Comparison of ENCODE assay signal across 8 mouse cellular contexts in genomic region chr9:55542366-55543325, GRCm38 (mm10). TPM values are rescaled to one million over a fixed set of nuclear protein-coding genes. Genes with fewer than 3 reads are reported as not detected.
DNase-seq lines count a peak whose midpoint lies in the region; ATAC-seq lines count a peak whose summit lies in the region.

No protein-coding gene starts in this region.

- ATAC-seq in heart, embryonic 15.5 days (replicated peaks; ENCODE audit: insufficient number of reproducible peaks, insufficient read depth, low FRiP score, low read depth), result no peak
- no peak; the same call in 1 of the 2 replicates for ATAC-seq in neural tube, embryonic 14.5 days (ENCODE audit: low read depth)
- ATAC-seq in activated CD4-positive, CD25-positive, alpha-beta regulatory T cell, adult 4 months, result no peak
- no peak for ATAC-seq in erythroid progenitor cell, adult 5-6 weeks (replicated peaks; ENCODE audit: low FRiP score, poor library complexity, severe bottlenecking)

- no peak overlapping the region for H3K27ac ChIP-seq in heart, embryonic 15.5 days
- H3K27ac ChIP-seq in limb, embryonic 10.5 days, result peak overlapping the region; percentile 67
- H3K27ac ChIP-seq in neural tube, embryonic 14.5 days (ENCODE audit: low read depth, low read length), result 0 out of 2 replicates have a peak overlapping the region, but pooled peaks have one; percentile 22

- DNase-seq in cerebellum, postnatal 14 days, result peak; percentile 12 to 40
- DNase-seq in cerebellum, adult 9-10 months, result no peak
- peak; percentile 42 for DNase-seq in R1 (ENCODE audit: low read depth, low spot score)
- DNase-seq in limb, embryonic 10.5 days (ENCODE audit: low spot score), result peak; percentile 71

- H3K9ac ChIP-seq in heart, embryonic 15.5 days, result no peak overlapping the region
- peak overlapping the region; percentile 41; the same call in 1 of the 2 replicates for H3K9ac ChIP-seq in neural tube, embryonic 14.5 days (replicated peaks; ENCODE audit: low read depth, low read length)

- WGBS in heart, embryonic 15.5 days, result 4% methylated on average over 50 of the region's 59 CpGs
- WGBS in limb, embryonic 10.5 days, result 2% methylated on average over 59 of the region's 59 CpGs
- WGBS in neural tube, embryonic 14.5 days, result 1% methylated on average over 53 of the region's 59 CpGs

- peak overlapping the region; percentile 56 for H3K4me3 ChIP-seq in heart, embryonic 15.5 days
- H3K4me3 ChIP-seq in limb, embryonic 10.5 days, result peak overlapping the region; percentile 57
- H3K4me3 ChIP-seq in neural tube, embryonic 14.5 days (ENCODE audit: low read depth, low read length), result peak overlapping the region; percentile 31

- no peaks in the 10 kb centered on the region for H3K9me3 ChIP-seq in heart, embryonic 15.5 days (replicated peaks)
- H3K9me3 ChIP-seq in limb, embryonic 10.5 days (replicated peaks), result no peaks in the 10 kb centered on the region
- H3K9me3 ChIP-seq in neural tube, embryonic 14.5 days (ENCODE audit: control insufficient read depth, low read length), result no peaks in the 10 kb centered on the region

- no peaks in the 10 kb centered on the region for H3K36me3 ChIP-seq in heart, embryonic 15.5 days
- H3K36me3 ChIP-seq in limb, embryonic 10.5 days, result no peaks in the 10 kb centered on the region
- no peaks in the 10 kb centered on the region for H3K36me3 ChIP-seq in neural tube, embryonic 14.5 days (ENCODE audit: control insufficient read depth, insufficient read depth, low read length)

- peak overlapping the region; percentile 86 for H3K4me2 ChIP-seq in heart, embryonic 15.5 days
- H3K4me2 ChIP-seq in neural tube, embryonic 14.5 days (ENCODE audit: low read depth, low read length), result peak overlapping the region; percentile 26; the same call in 1 of the 2 replicates

- peaks cover 57% of the 10 kb centered on the region for H3K4me1 ChIP-seq in heart, embryonic 15.5 days (replicated peaks)
- peaks cover 81% of the 10 kb centered on the region for H3K4me1 ChIP-seq in limb, embryonic 10.5 days
- H3K4me1 ChIP-seq in neural tube, embryonic 14.5 days (ENCODE audit: control insufficient read depth, insufficient read depth, low read length), result peaks cover 10% of the 10 kb centered on the region

- H3K27me3 ChIP-seq in heart, embryonic 15.5 days, result peaks cover 94% of the 10 kb centered on the region
- peaks cover 100% of the 10 kb centered on the region for H3K27me3 ChIP-seq in limb, embryonic 10.5 days (ENCODE audit: low read depth, poor library complexity, severe bottlenecking)
- peaks cover 53% of the 10 kb centered on the region for H3K27me3 ChIP-seq in neural tube, embryonic 14.5 days (ENCODE audit: control insufficient read depth, insufficient read depth, low read length)

RNA-seq across cellular contexts. Expression of gene Isl2, which starts 4.2 kb away (rescaled TPM):
- polyA plus RNA-seq in heart, embryonic 15.5 days (2015; fragmentation: Nextera tagmentation; extraction: Ambion mirVana), result 0.08 and 0.86 TPM in 2 replicates
- polyA plus RNA-seq in limb, embryonic 10.5 days (2016; fragmentation: Nextera tagmentation; extraction: Ambion mirVana), result 2.5 and 3.4 TPM in 2 replicates
- 4.2 and 31.9 TPM in 2 replicates for polyA plus RNA-seq in neural tube, embryonic 14.5 days (2014; fragmentation: Nextera tagmentation; extraction: Ambion mirVana)
- polyA plus RNA-seq in activated CD4-positive, CD25-positive, alpha-beta regulatory T cell, adult 4 months (2017; shearing (Covaris generic)), result not detected
- total RNA-seq in erythroid progenitor cell, adult 5-6 weeks (2015; ENCODE audit: low replicate concordance), result not detected in 2 replicates
- not detected in 2 replicates for total RNA-seq in erythroid progenitor cell, adult 5-6 weeks (2017; ENCODE audit: low replicate concordance)

RNA-seq across cellular contexts. Expression of gene Etfa, which starts 30.6 kb away (rescaled TPM):
- 339 and 435 TPM in 2 replicates for polyA plus RNA-seq in heart, embryonic 15.5 days (2015; fragmentation: Nextera tagmentation; extraction: Ambion mirVana)
- polyA plus RNA-seq in limb, embryonic 10.5 days (2016; fragmentation: Nextera tagmentation; extraction: Ambion mirVana), result 147 and 170 TPM in 2 replicates
- 83.7 and 103 TPM in 2 replicates for polyA plus RNA-seq in neural tube, embryonic 14.5 days (2014; fragmentation: Nextera tagmentation; extraction: Ambion mirVana)
- polyA plus RNA-seq in activated CD4-positive, CD25-positive, alpha-beta regulatory T cell, adult 4 months (2017; shearing (Covaris generic)), result 100 to 1,000 TPM; 148 to 164 TPM
- 54.1 and 61.6 TPM in 2 replicates for total RNA-seq in erythroid progenitor cell, adult 5-6 weeks (2015; ENCODE audit: low replicate concordance)
- 40.6 and 62.4 TPM in 2 replicates for total RNA-seq in erythroid progenitor cell, adult 5-6 weeks (2017; ENCODE audit: low replicate concordance)
